Mouse (Mus musculus) ES-Bruce4 (cell line): ENCODE results near the gene Fgfr2. TPM values are rescaled to one million over a fixed set of nuclear protein-coding genes. Genes with fewer than 3 reads are reported as not detected.

Experiments used
- H3K27ac ChIP-seq: 2 replicates; pipeline ENCODE4 v1.5.1; 2012; ENCODE audit warnings: low read length, inconsistent platforms; ENCODE audit not compliant: insufficient read depth
- H3K27me3 ChIP-seq: 2 replicates; pipeline ENCODE4 v1.6.1; 2012; ENCODE audit warnings: mild to moderate bottlenecking, low read length, inconsistent platforms; ENCODE audit not compliant: control insufficient read depth, poor library complexity, insufficient read depth, severe bottlenecking
- H3K36me3 ChIP-seq: 2 replicates; pipeline ENCODE4 v1.6.1; 2012; ENCODE audit warnings: inconsistent platforms, mild to moderate bottlenecking, low read length, moderate library complexity; ENCODE audit not compliant: control insufficient read depth, poor library complexity, insufficient read depth, severe bottlenecking
- H3K4me1 ChIP-seq: one replicate; pipeline ENCODE4 v1.8.1; 2011; ENCODE audit warnings: low read length; ENCODE audit not compliant: control insufficient read depth, insufficient read depth
- H3K4me3 ChIP-seq: 2 replicates; pipeline ENCODE4 v1.5.1; 2011; ENCODE audit warnings: low read depth, mild to moderate bottlenecking, low read length
- H3K9ac ChIP-seq: 2 replicates; pipeline ENCODE4 v1.6.1; 2012; ENCODE audit warnings: low read depth, mild to moderate bottlenecking, inconsistent platforms; ENCODE audit not compliant: poor library complexity, severe bottlenecking
- H3K9me3 ChIP-seq: replicated peaks from 2 replicates; pipeline ENCODE4 v1.6.1; 2012; ENCODE audit warnings: mild to moderate bottlenecking, low read length, inconsistent platforms; ENCODE audit not compliant: control insufficient read depth, poor library complexity, insufficient read depth, severe bottlenecking
- CTCF ChIP-seq: IDR thresholded peaks from one replicate; pipeline ENCODE4 v1.8.1; 2011; ENCODE audit warnings: low read depth, low read length
- EP300 ChIP-seq: IDR thresholded peaks from 2 replicates; pipeline ENCODE4 v1.6.1; 2011; ENCODE audit warnings: low read depth, low read length; ENCODE audit not compliant: insufficient read depth
- POLR2A ChIP-seq: IDR thresholded peaks from one replicate; pipeline ENCODE4 v1.8.1; 2011; ENCODE audit warnings: low read length; ENCODE audit not compliant: insufficient read depth
- polyA plus RNA-seq: library from polyadenylated mRNA; stranded (reverse); fragments of >200 nt; gene quantifications from 2 replicates; pipeline ENCODE4 v1.2.4, GENCODE M21; 2011; ENCODE audit warnings: low read depth; ENCODE audit not compliant: missing spikeins, insufficient read depth, insufficient read length

Fgfr2 gene
- polyA plus RNA-seq, 1 experiment, result 34.8 TPM

- 0 out of 2 replicates have a peak, but pooled peaks cover 4% of the 10 kb centered on the region for H3K27me3 ChIP-seq
Observed at GRCm38 (mm10) chr7:130261684-130262527, 2861.2 kb downstream of the Fgfr2 start.

GRCm38 (mm10) chr7:130260905-130261683, 2862.1 kb downstream of the Fgfr2 start:
- H3K27ac ChIP-seq, result no peak overlapping the region
- 0 out of 2 replicates have a peak, but pooled peaks cover 4% of the 10 kb centered on the region for H3K27me3 ChIP-seq
- H3K9ac ChIP-seq, result no peak overlapping the region
- no peak for TF ChIP-seq CTCF
- TF ChIP-seq EP300, result no peak
- H3K4me1 ChIP-seq, result no peaks in the 10 kb centered on the region
- H3K36me3 ChIP-seq, result no peaks in the 10 kb centered on the region
- no peak overlapping the region for H3K4me3 ChIP-seq
- no peaks in the 10 kb centered on the region for H3K9me3 ChIP-seq

More at GRCm38 (mm10) chr7:130261684-130262527, 2861.2 kb downstream of the Fgfr2 start:
- H3K9ac ChIP-seq, result no peak overlapping the region
- no peaks in the 10 kb centered on the region for H3K36me3 ChIP-seq
- H3K9me3 ChIP-seq, result no peaks in the 10 kb centered on the region
- no peak overlapping the region for H3K4me3 ChIP-seq
- H3K4me1 ChIP-seq, result no peaks in the 10 kb centered on the region
- no peak for TF ChIP-seq POLR2A
- TF ChIP-seq CTCF, result no peak
- no peak for TF ChIP-seq EP300
- H3K27ac ChIP-seq, result no peak overlapping the region

GRCm38 (mm10) chr7:130260060-130260459, 2863.1 kb downstream of the Fgfr2 start:
- H3K9ac ChIP-seq, result no peak overlapping the region
- H3K4me1 ChIP-seq, result no peaks in the 10 kb centered on the region
- no peak for TF ChIP-seq POLR2A
- no peak for TF ChIP-seq CTCF
- TF ChIP-seq EP300, result no peak
- H3K9me3 ChIP-seq, result no peaks in the 10 kb centered on the region
- H3K4me3 ChIP-seq, result no peak overlapping the region
- no peaks in the 10 kb centered on the region for H3K27me3 ChIP-seq
- no peak overlapping the region for H3K27ac ChIP-seq
- no peaks in the 10 kb centered on the region for H3K36me3 ChIP-seq

GRCm38 (mm10) chr7:130258704-130259295, 2864.3 kb downstream of the Fgfr2 start:
- TF ChIP-seq EP300 (no peak), POLR2A (no peak), CTCF (no peak)
- Histone ChIP-seq H3K36me3 (no peaks in the 10 kb centered on the region), H3K27ac (no peak overlapping the region), H3K4me3 (no peak overlapping the region), H3K4me1 (peaks cover 5% of the 10 kb centered on the region), H3K9me3 (no peaks in the 10 kb centered on the region), H3K9ac (no peak overlapping the region), H3K27me3 (no peaks in the 10 kb centered on the region)

GRCm38 (mm10) chr7:130257991-130258703, 2865.0 kb downstream of the Fgfr2 start:
- no peak overlapping the region for H3K27ac ChIP-seq
- 0 out of 2 replicates have a peak, but pooled peaks have one; percentile 9 for TF ChIP-seq EP300
- no peak for TF ChIP-seq POLR2A
- no peak overlapping the region for H3K4me3 ChIP-seq
- no peaks in the 10 kb centered on the region for H3K36me3 ChIP-seq
- no peaks in the 10 kb centered on the region for H3K9me3 ChIP-seq
- H3K9ac ChIP-seq, result no peak overlapping the region
- H3K27me3 ChIP-seq, result no peaks in the 10 kb centered on the region
- peaks cover 7% of the 10 kb centered on the region for H3K4me1 ChIP-seq
